Mouse (Mus musculus): ENCODE results near the gene Maml3. TPM values are rescaled to one million over a fixed set of nuclear protein-coding genes. Genes with fewer than 3 reads are reported as not detected.

The Maml3 gene
- total RNA-seq, 2 experiments from 2014 or later: 10.3 to 10.9 TPM

GRCm38 (mm10) chr3:51799650-51800049 lies 305.2 kb downstream of the Maml3 start:
- TF ChIP-seq CTCF (IDR thresholded peaks at IDR 0.05): no peak
- no peak overlapping the region for H3K4me3 ChIP-seq
- intact Hi-C loops (cut with DNase I): loop anchor here (10.0 kb wide), 1 partner anchor 395 kb away; no protein-coding TSS in a partner anchor
- DNase-seq (ENCODE audit: extremely low spot score in 1 of 2, low spot score in 2 of 2): no peak
- no peak overlapping the region for H3K27ac ChIP-seq

GRCm38 (mm10) chr3:51796838-51797237 lies 308.0 kb downstream of the Maml3 start:
- no peak for TF ChIP-seq CTCF (IDR thresholded peaks at IDR 0.05)
- DNase-seq (ENCODE audit: extremely low spot score in 1 of 2, low spot score in 2 of 2): no peak
- H3K27ac ChIP-seq: no peak overlapping the region
- no peak overlapping the region for H3K4me3 ChIP-seq
- intact Hi-C loops (cut with DNase I): no loop called here

- intact Hi-C loops (cut with DNase I): no loop called here
- peak in 1 of 2 experiments; percentile 45 for DNase-seq (ENCODE audit: extremely low spot score in 1 of 2, low spot score in 2 of 2)
- Histone ChIP-seq H3K27ac (no peak overlapping the region), H3K4me3 (no peak overlapping the region)
- TF ChIP-seq CTCF (IDR thresholded peaks at IDR 0.05): no peak
Measured at GRCm38 (mm10) chr3:51796219-51796828, 308.6 kb downstream of the Maml3 start.

- DNase-seq (ENCODE audit: extremely low spot score in 1 of 2, low spot score in 2 of 2): no peak
- no peak for TF ChIP-seq CTCF (IDR thresholded peaks at IDR 0.05)
- intact Hi-C loops (cut with DNase I): no loop called here
Measured at GRCm38 (mm10) chr3:51791542-51791941, 313.3 kb downstream of the Maml3 start.

GRCm38 (mm10) chr3:51789389-51789904 lies 315.4 kb downstream of the Maml3 start:
- peak overlapping the region; percentile 55 for H3K27ac ChIP-seq
- no peak for DNase-seq (ENCODE audit: extremely low spot score in 1 of 2, low spot score in 2 of 2)
- intact Hi-C loops (cut with DNase I): loop anchor here (5.0 kb wide), 2 partner anchors 87 to 98 kb away; no protein-coding TSS in a partner anchor
- H3K4me3 ChIP-seq: no peak overlapping the region; the same call in 1 of the 2 replicates
- TF ChIP-seq CTCF (IDR thresholded peaks at IDR 0.05): no peak

More at GRCm38 (mm10) chr3:51791542-51791941, 313.3 kb downstream of the Maml3 start:
- H3K4me3 ChIP-seq: no peak overlapping the region
- H3K27ac ChIP-seq: no peak overlapping the region

GRCm38 (mm10) chr3:51788591-51789339 lies 316.1 kb downstream of the Maml3 start:
- TF ChIP-seq CTCF (IDR thresholded peaks at IDR 0.05): no peak
- peak; percentile 52 to 56 for DNase-seq (ENCODE audit: extremely low spot score in 1 of 2, low spot score in 2 of 2)
- intact Hi-C loops (cut with DNase I): loop anchor here (5.0 kb wide), 2 partner anchors 86 to 99 kb away; no protein-coding TSS in a partner anchor
- Histone ChIP-seq H3K4me3 (peak overlapping the region; percentile 41), H3K27ac (peak overlapping the region; percentile 55)

- Histone ChIP-seq H3K27ac (no peak overlapping the region), H3K4me3 (no peak overlapping the region)
- no peak; the same call in 1 of the 2 replicates for TF ChIP-seq CTCF (IDR thresholded peaks at IDR 0.05)
- intact Hi-C loops (cut with DNase I): loop anchor here (5.0 kb wide), 2 partner anchors 86 to 99 kb away; no protein-coding TSS in a partner anchor
- no peak for DNase-seq (ENCODE audit: extremely low spot score in 1 of 2, low spot score in 2 of 2)
Measured at GRCm38 (mm10) chr3:51787945-51788344, 316.9 kb downstream of the Maml3 start.

GRCm38 (mm10) chr3:51785796-51786195 lies 319.1 kb downstream of the Maml3 start:
- intact Hi-C loops (cut with DNase I): loop anchor here (5.0 kb wide), 2 partner anchors 83 to 102 kb away; no protein-coding TSS in a partner anchor
- TF ChIP-seq CTCF (IDR thresholded peaks at IDR 0.05): no peak
- no peak for DNase-seq (ENCODE audit: extremely low spot score in 1 of 2, low spot score in 2 of 2)
- H3K27ac ChIP-seq: no peak overlapping the region
- H3K4me3 ChIP-seq: no peak overlapping the region

GRCm38 (mm10) chr3:51782191-51782590 lies 322.7 kb downstream of the Maml3 start:
- no peak for DNase-seq (ENCODE audit: extremely low spot score in 1 of 2, low spot score in 2 of 2)
- no peak for TF ChIP-seq CTCF (IDR thresholded peaks at IDR 0.05)
- intact Hi-C loops (cut with DNase I): no loop called here

GRCm38 (mm10) chr3:51778738-51779592 lies 325.9 kb downstream of the Maml3 start:
- intact Hi-C loops (cut with DNase I): no loop called here
- TF ChIP-seq CTCF (IDR thresholded peaks at IDR 0.05): no peak
- Histone ChIP-seq H3K27ac (no peak overlapping the region; the same call in 1 of the 2 replicates), H3K4me3 (no peak overlapping the region)
- DNase-seq (ENCODE audit: extremely low spot score in 1 of 2, low spot score in 2 of 2): no peak

More at GRCm38 (mm10) chr3:51782191-51782590, 322.7 kb downstream of the Maml3 start:
- Histone ChIP-seq H3K4me3 (no peak overlapping the region), H3K27ac (no peak overlapping the region)

- H3K27ac ChIP-seq: no peak overlapping the region
- DNase-seq (ENCODE audit: extremely low spot score in 1 of 2, low spot score in 2 of 2): no peak
- H3K4me3 ChIP-seq: no peak overlapping the region
- intact Hi-C loops (cut with DNase I): no loop called here
- no peak for TF ChIP-seq CTCF (IDR thresholded peaks at IDR 0.05)
Measured at GRCm38 (mm10) chr3:51778179-51778578, 326.7 kb downstream of the Maml3 start.
